Mouse (Mus musculus) lung, adult 2 months (tissue): Measurements from ENCODE around the gene Tmem236. TPM values are rescaled to one million over a fixed set of nuclear protein-coding genes. Genes with fewer than 3 reads are reported as not detected.
A peak's percentile ranks its signal among the peaks of the same experiment; 100 is the strongest.

Source experiments
- DNase-seq: peaks from one replicate; pipeline ENCODE4 v3.0.0; 2022
- H3K4me1 ChIP-seq: fragments of 200-500 bp; 2 replicates; pipeline ENCODE4 v1.6.1; 2011; ENCODE audit warnings: low read length; ENCODE audit not compliant: control insufficient read depth, insufficient read depth
- H3K4me3 ChIP-seq: fragments of 200-500 bp; replicated peaks from 2 replicates; pipeline ENCODE3; 2011; ENCODE audit warnings: low read depth, mild to moderate bottlenecking, control low read depth, low read length; ENCODE audit errors: extremely low read depth
- CTCF ChIP-seq: fragments of 200-500 bp; IDR thresholded peaks from 2 replicates; pipeline ENCODE4 v1.5.1; 2011; ENCODE audit warnings: mild to moderate bottlenecking, low read length, control low read depth; ENCODE audit not compliant: insufficient read depth
- POLR2A ChIP-seq: fragments of 200-500 bp; IDR thresholded peaks from 2 replicates; pipeline ENCODE4 v1.6.1; 2011; ENCODE audit warnings: low read depth, mild to moderate bottlenecking, control low read depth, low read length, borderline replicate concordance; ENCODE audit errors: extremely low read depth
- WGBS: fragments of 180-500 bp; shearing (Covaris S2); methylation state at CpG from one replicate; pipeline ENCODE4 v1.1.7; 2018; 5-methylcytosine and 5-hydroxymethylcytosine counted together
- polyA plus RNA-seq: library from polyadenylated mRNA; depleted of rRNA; stranded (reverse); fragments of >200 nt; gene quantifications from 2 replicates; pipeline ENCODE4 v1.2.3, GENCODE M21; 2012

The Tmem236 gene
- polyA plus RNA-seq, 1 experiment, result not detected

GRCm38 (mm10) chr2:14211606-14212005 is 37.3 kb downstream of the Tmem236 start:
- no peaks in the 10 kb centered on the region for H3K4me1 ChIP-seq
- TF ChIP-seq POLR2A, result no peak
- TF ChIP-seq CTCF, result no peak
- no peak for DNase-seq
- no peak overlapping the region for H3K4me3 ChIP-seq

GRCm38 (mm10) chr2:14214764-14215163 is 40.4 kb downstream of the Tmem236 start:
- no peaks in the 10 kb centered on the region for H3K4me1 ChIP-seq
- 72% methylated on average over 3 of the region's 3 CpGs for WGBS
- DNase-seq, result no peak
- TF ChIP-seq CTCF (no peak), POLR2A (no peak)
- H3K4me3 ChIP-seq, result no peak overlapping the region

- Histone ChIP-seq H3K4me3 (no peak overlapping the region), H3K4me1 (no peaks in the 10 kb centered on the region)
- DNase-seq, result no peak
- TF ChIP-seq CTCF (no peak), POLR2A (no peak)
- WGBS, result 63% methylated on average over 3 of the region's 3 CpGs
Observed at GRCm38 (mm10) chr2:14216653-14217052, 42.3 kb downstream of the Tmem236 start.

GRCm38 (mm10) chr2:14218126-14218525 is 43.8 kb downstream of the Tmem236 start:
- 79% methylated on average over 6 of the region's 6 CpGs for WGBS
- H3K4me3 ChIP-seq, result no peak overlapping the region
- TF ChIP-seq CTCF, result no peak
- no peak for TF ChIP-seq POLR2A
- no peaks in the 10 kb centered on the region for H3K4me1 ChIP-seq
- no peak for DNase-seq

- Histone ChIP-seq H3K4me1 (no peaks in the 10 kb centered on the region; the same call in 1 of the 2 replicates), H3K4me3 (no peak overlapping the region)
- WGBS, result 66% methylated on average over 4 of the region's 4 CpGs
- TF ChIP-seq CTCF (no peak), POLR2A (no peak)
- no peak for DNase-seq
Observed at GRCm38 (mm10) chr2:14224387-14224786, 50.1 kb downstream of the Tmem236 start.

DNA sequence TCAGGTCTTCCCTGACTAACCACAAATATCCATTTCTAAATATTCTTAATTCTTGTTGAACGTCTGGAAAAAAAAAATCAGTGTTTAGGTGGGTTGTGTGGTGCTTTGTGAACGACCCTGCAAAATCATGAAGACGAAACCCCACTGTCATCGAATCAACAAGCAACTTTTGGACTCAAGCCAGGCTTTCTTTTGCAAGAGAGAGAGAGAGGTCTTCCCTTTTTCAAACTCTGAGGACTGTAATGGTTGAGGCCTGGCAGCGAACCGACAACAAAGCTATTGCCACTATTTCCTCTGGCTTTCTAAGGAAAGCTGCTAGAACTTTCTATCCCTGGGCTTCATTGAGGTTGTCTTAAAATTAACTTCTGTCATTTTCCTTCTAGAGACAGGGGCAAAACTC is 54.2 kb downstream of the Tmem236 start:
- 45% methylated on average over 6 of the region's 6 CpGs for WGBS
- H3K4me3 ChIP-seq, result no peak overlapping the region
- TF ChIP-seq POLR2A (no peak), CTCF (no peak)
- DNase-seq, result no peak
- H3K4me1 ChIP-seq, result no peaks in the 10 kb centered on the region; the same call in 1 of the 2 replicates

DNA sequence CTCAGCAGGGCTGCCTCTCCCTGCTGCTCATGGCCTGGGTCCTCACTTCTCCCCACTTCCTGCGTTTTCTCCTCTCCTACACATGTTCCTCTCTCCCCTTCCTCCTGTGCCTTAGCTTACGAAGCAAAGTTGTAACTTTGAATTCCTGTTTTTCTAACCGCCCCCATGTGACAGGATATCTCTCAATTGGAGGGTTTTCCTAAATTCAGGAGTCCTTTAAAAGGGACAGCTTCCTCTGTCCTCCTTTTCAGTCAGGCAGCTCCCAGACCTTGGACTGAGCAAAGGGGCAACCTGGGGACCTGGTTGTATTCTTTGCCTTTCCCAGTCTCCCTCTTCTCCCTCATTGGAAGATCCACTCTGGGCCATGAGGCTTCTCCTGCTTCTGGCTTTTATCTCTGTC is 54.8 kb downstream of the Tmem236 start, which contains the start of gene Mrc1:
Mrc1 (plus strand) TSS at position 244 of the 400 bp plus-strand sequence.
- TF ChIP-seq CTCF (no peak), POLR2A (no peak)
- DNase-seq, result no peak
- Histone ChIP-seq H3K4me1 (no peaks in the 10 kb centered on the region; the same call in none of the 2 replicates), H3K4me3 (peak within 1 kb of the TSS; percentile 46)
- 38% methylated on average over 3 of the region's 3 CpGs for WGBS

- TF ChIP-seq POLR2A (no peak), CTCF (no peak)
- Histone ChIP-seq H3K4me1 (no peaks in the 10 kb centered on the region; the same call in none of the 2 replicates), H3K4me3 (peak overlapping the region; percentile 37)
- WGBS, result 86% methylated on average over 14 of the region's 14 CpGs
- DNase-seq, result no peak
Observed at GRCm38 (mm10) chr2:14229979-14230378, 55.7 kb downstream of the Tmem236 start.

GRCm38 (mm10) chr2:14232897-14233296 is 58.6 kb downstream of the Tmem236 start:
- no peak for DNase-seq
- TF ChIP-seq CTCF (no peak), POLR2A (no peak)
- Histone ChIP-seq H3K4me1 (peaks cover 6% of the 10 kb centered on the region), H3K4me3 (no peak overlapping the region)
- 62% methylated on average over 1 of the region's 1 CpGs for WGBS

GRCm38 (mm10) chr2:14233983-14234382 is 59.7 kb downstream of the Tmem236 start:
- WGBS, result 61% methylated on average over 2 of the region's 2 CpGs
- DNase-seq, result no peak
- no peak overlapping the region for H3K4me3 ChIP-seq
- TF ChIP-seq CTCF (no peak), POLR2A (no peak)
- peaks cover 6% of the 10 kb centered on the region for H3K4me1 ChIP-seq
